In the genomic region with DNA sequence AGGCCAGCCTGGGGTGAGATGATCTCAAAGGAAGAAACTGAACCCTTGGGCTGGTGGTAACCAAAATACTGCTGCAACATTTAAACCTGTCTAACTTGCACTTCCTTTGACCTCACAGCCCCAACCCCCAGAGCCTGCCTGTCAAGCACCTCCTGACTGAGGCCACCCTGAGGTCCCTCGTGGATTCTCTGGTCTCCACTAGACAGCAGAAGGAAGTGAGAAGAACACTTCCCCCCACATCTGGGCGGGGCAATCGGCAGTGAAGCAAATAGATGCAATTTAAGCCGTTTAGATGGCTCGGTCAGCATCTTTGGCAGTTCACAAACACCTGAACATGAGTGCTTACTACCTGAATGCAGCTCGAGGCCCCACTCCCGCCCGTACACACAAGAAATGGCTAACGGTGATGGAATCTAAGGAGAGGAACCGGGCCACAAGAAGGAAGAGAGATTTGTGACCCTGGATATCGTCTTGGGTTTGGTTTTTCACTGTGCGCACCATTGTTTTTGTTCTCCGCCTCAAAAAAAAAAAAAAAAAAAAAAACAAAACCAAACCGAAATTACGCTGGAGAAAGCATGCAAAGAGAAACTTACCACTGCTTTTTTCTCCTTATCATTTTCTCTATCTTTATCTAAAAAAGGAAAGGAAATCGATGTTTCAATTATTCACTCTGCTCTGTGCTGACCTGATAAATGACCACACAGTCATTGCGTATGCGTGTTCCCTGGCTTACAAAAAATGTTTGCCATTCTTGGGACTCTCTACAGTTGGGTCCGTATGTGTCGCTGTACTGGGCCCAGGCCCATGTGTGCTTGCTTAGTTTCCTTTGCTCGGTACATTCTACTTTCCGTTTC, we compare ENCODE assay signal across 8 mouse cellular contexts. TPM values are rescaled to one million over a fixed set of nuclear protein-coding genes. Genes with fewer than 3 reads are reported as not detected.
DNase-seq lines count a peak whose midpoint lies in the region; ATAC-seq and TF ChIP-seq lines count a peak whose summit lies in the region.

No protein-coding gene starts in this region.

- no peaks in the 10 kb centered on the region for H3K27me3 ChIP-seq in MEL (ENCODE audit: control insufficient read depth in 1 of 2, insufficient read depth in 2 of 2, low read length in 2 of 2)
- H3K27me3 ChIP-seq in embryonic facial prominence, embryonic 12.5 days: no peaks in the 10 kb centered on the region
- H3K27me3 ChIP-seq in hindbrain, embryonic 10.5 days (ENCODE audit: insufficient read depth, poor library complexity, severe bottlenecking): no peaks in the 10 kb centered on the region
- H3K27me3 ChIP-seq in limb, embryonic 13.5 days: no peaks in the 10 kb centered on the region
- no peaks in the 10 kb centered on the region for H3K27me3 ChIP-seq in midbrain, embryonic 13.5 days
- no peaks in the 10 kb centered on the region for H3K27me3 ChIP-seq in thymus, adult 2 months (ENCODE audit: control insufficient read depth, insufficient read depth, low read length)

- peaks cover 7% of the 10 kb centered on the region for H3K79me2 ChIP-seq in MEL (ENCODE audit: control insufficient read depth, insufficient read depth, low read length, poor library complexity)

- no peak for TF ChIP-seq CTCF in MEL (IDR thresholded peaks at IDR 0.05 in 2 of 3, conservative IDR thresholded peaks at IDR 0.05 in 1 of 3; ENCODE audit: control insufficient read depth in 1 of 3, insufficient read depth in 1 of 3, low read depth in 2 of 3, low read length in 3 of 3, poor library complexity in 1 of 3, severe bottlenecking in 1 of 3)
- TF ChIP-seq CTCF in thymus, adult 2 months (IDR thresholded peaks at IDR 0.05; ENCODE audit: borderline replicate concordance, control insufficient read depth, extremely low read depth, insufficient read depth, low read length, poor library complexity): no peak

- peaks cover 10 to 37% of the 10 kb centered on the region in 2 experiments for H3K4me1 ChIP-seq in MEL (ENCODE audit: control insufficient read depth in 1 of 2, insufficient read depth in 2 of 2, low read length in 2 of 2)
- H3K4me1 ChIP-seq in embryonic facial prominence, embryonic 12.5 days: peaks cover 18% of the 10 kb centered on the region
- H3K4me1 ChIP-seq in hindbrain, embryonic 10.5 days (replicated peaks): peaks cover 35% of the 10 kb centered on the region
- H3K4me1 ChIP-seq in limb, embryonic 13.5 days: peaks cover 23% of the 10 kb centered on the region
- peaks cover 26% of the 10 kb centered on the region for H3K4me1 ChIP-seq in midbrain, embryonic 13.5 days (replicated peaks)
- H3K4me1 ChIP-seq in thymus, adult 2 months (replicated peaks; ENCODE audit: control insufficient read depth, insufficient read depth, low read length): peaks cover 21% of the 10 kb centered on the region

- H3K4me2 ChIP-seq in embryonic facial prominence, embryonic 12.5 days (replicated peaks): peak overlapping the region; percentile 81
- peak overlapping the region; percentile 83 for H3K4me2 ChIP-seq in limb, embryonic 13.5 days (replicated peaks)
- peak overlapping the region; percentile 90 for H3K4me2 ChIP-seq in midbrain, embryonic 13.5 days (replicated peaks)

- peak overlapping the region; percentile 90 to 94 for H3K4me3 ChIP-seq in MEL (ENCODE audit: control insufficient read depth in 1 of 2, insufficient read depth in 1 of 2, low read depth in 2 of 2, low read length in 2 of 2)
- H3K4me3 ChIP-seq in embryonic facial prominence, embryonic 12.5 days: peak overlapping the region; percentile 85
- peak overlapping the region; percentile 91 for H3K4me3 ChIP-seq in hindbrain, embryonic 10.5 days
- H3K4me3 ChIP-seq in limb, embryonic 13.5 days: peak overlapping the region; percentile 84
- H3K4me3 ChIP-seq in midbrain, embryonic 13.5 days (replicated peaks): peak overlapping the region; percentile 94
- peak overlapping the region; percentile 64 for H3K4me3 ChIP-seq in thymus, adult 2 months (ENCODE audit: control insufficient read depth, insufficient read depth, low read length)

- no peak for ATAC-seq in embryonic facial prominence, embryonic 12.5 days (ENCODE audit: insufficient number of reproducible peaks, insufficient read depth, low FRiP score, low TSS enrichment)
- no peak for ATAC-seq in limb, embryonic 13.5 days (ENCODE audit: low FRiP score, low read depth)
- no peak for ATAC-seq in midbrain, embryonic 13.5 days

- peak overlapping the region; percentile 91 for H3K9ac ChIP-seq in MEL (ENCODE audit: control insufficient read depth, low read depth, low read length, poor library complexity, severe bottlenecking)
- no peak overlapping the region for H3K9ac ChIP-seq in embryonic facial prominence, embryonic 12.5 days
- H3K9ac ChIP-seq in limb, embryonic 13.5 days: peak overlapping the region; percentile 83
- peak overlapping the region; percentile 94 for H3K9ac ChIP-seq in midbrain, embryonic 13.5 days (replicated peaks)

- peak; percentile 78 for DNase-seq in MEL (ENCODE audit: low read depth, low spot score)
- no peak for DNase-seq in hindbrain, embryonic 10.5 days (ENCODE audit: low spot score)
- peak; percentile 51 for DNase-seq in thymus, adult 2 months
- DNase-seq in right cerebral cortex, adult 2 months (ENCODE audit: low spot score in 2 of 2): no peak
- no peak for DNase-seq in left cerebral cortex, adult 11 months (ENCODE audit: low spot score)

- TF ChIP-seq RAD21 in MEL (IDR thresholded peaks at IDR 0.05; ENCODE audit: low read depth, low read length): no peak

- 67% methylated on average over 22 of the region's 22 CpGs for WGBS in embryonic facial prominence, embryonic 12.5 days
- 73% methylated on average over 22 of the region's 22 CpGs for WGBS in hindbrain, embryonic 10.5 days
- WGBS in limb, embryonic 13.5 days: 71% methylated on average over 22 of the region's 22 CpGs
- WGBS in midbrain, embryonic 13.5 days: 74% methylated on average over 22 of the region's 22 CpGs
- 12% methylated on average over 22 of the region's 22 CpGs for WGBS in thymus, adult 2 months

- peak overlapping the region; percentile 74 for H3K27ac ChIP-seq in MEL (ENCODE audit: control insufficient read depth, low read depth, low read length)
- H3K27ac ChIP-seq in embryonic facial prominence, embryonic 12.5 days: no peak overlapping the region
- peak overlapping the region; percentile 90; the same call in 1 of the 2 replicates for H3K27ac ChIP-seq in hindbrain, embryonic 10.5 days
- no peak overlapping the region for H3K27ac ChIP-seq in limb, embryonic 13.5 days
- no peak overlapping the region for H3K27ac ChIP-seq in midbrain, embryonic 13.5 days
- peak overlapping the region; percentile 74 for H3K27ac ChIP-seq in thymus, adult 2 months (ENCODE audit: control insufficient read depth, insufficient read depth, low read length)

- TF ChIP-seq POLR2A in MEL (IDR thresholded peaks at IDR 0.05; ENCODE audit: control insufficient read depth in 1 of 2, insufficient read depth in 1 of 2, low read depth in 1 of 2, low read length in 2 of 2, poor library complexity in 1 of 2): peak; percentile 40 to 41; a peak in 1 of 4 replicates
- peak; percentile 25; the same call in 1 of the 2 replicates for TF ChIP-seq POLR2A in thymus, adult 2 months (IDR thresholded peaks at IDR 0.05; ENCODE audit: control insufficient read depth, extremely low read depth, insufficient read depth, low read length, poor library complexity)

- H3K36me3 ChIP-seq in MEL (ENCODE audit: control insufficient read depth in 1 of 2, insufficient read depth in 2 of 2, low read length in 2 of 2): peaks cover 0 to 18% of the 10 kb centered on the region in 2 experiments; a peak in 2 of 4 replicates
- peaks cover 16% of the 10 kb centered on the region for H3K36me3 ChIP-seq in embryonic facial prominence, embryonic 12.5 days
- H3K36me3 ChIP-seq in hindbrain, embryonic 10.5 days: peaks cover 20% of the 10 kb centered on the region
- H3K36me3 ChIP-seq in limb, embryonic 13.5 days: peaks cover 20% of the 10 kb centered on the region
- peaks cover 38% of the 10 kb centered on the region for H3K36me3 ChIP-seq in midbrain, embryonic 13.5 days
- H3K36me3 ChIP-seq in thymus, adult 2 months (ENCODE audit: control insufficient read depth, insufficient read depth, low read length): no peaks in the 10 kb centered on the region

- no peaks in the 10 kb centered on the region for H3K9me3 ChIP-seq in MEL (replicated peaks; ENCODE audit: insufficient read depth, low read length)
- no peaks in the 10 kb centered on the region for H3K9me3 ChIP-seq in embryonic facial prominence, embryonic 12.5 days
- H3K9me3 ChIP-seq in hindbrain, embryonic 10.5 days: no peaks in the 10 kb centered on the region
- no peaks in the 10 kb centered on the region for H3K9me3 ChIP-seq in limb, embryonic 13.5 days
- no peaks in the 10 kb centered on the region for H3K9me3 ChIP-seq in midbrain, embryonic 13.5 days

- TF ChIP-seq EP300 in MEL (IDR thresholded peaks at IDR 0.05; ENCODE audit: low read depth in 1 of 2, low read length in 2 of 2): peak in 1 of 2 experiments; percentile 32; a peak in 1 of 4 replicates

RNA-seq across cellular contexts. Expression of gene Tk2, which starts 1.1 kb away (rescaled TPM):
- total RNA-seq in MEL (2012; rRNA removed): 17.6 and 18.6 TPM in 2 replicates
- 10 to 100 TPM in 1 of 2 experiments, not detected in 1; 26.8 TPM for polyA plus RNA-seq in MEL (2012; ENCODE audit: insufficient read depth in 1 of 2, insufficient read length in 2 of 2, low read depth in 1 of 2, low replicate concordance in 2 of 2, missing spikeins in 1 of 2)
- 23.7 and 24.4 TPM in 2 replicates for polyA plus RNA-seq in embryonic facial prominence, embryonic 12.5 days (2016; fragmentation: Nextera tagmentation; extraction: Ambion mirVana)
- polyA plus RNA-seq in hindbrain, embryonic 10.5 days (2016; fragmentation: Nextera tagmentation; extraction: Ambion mirVana): 28.3 and 31.7 TPM in 2 replicates
- 19.4 and 20.7 TPM in 2 replicates for polyA plus RNA-seq in limb, embryonic 13.5 days (2015; fragmentation: Nextera tagmentation; extraction: Ambion mirVana)
- polyA plus RNA-seq in midbrain, embryonic 13.5 days (2015; fragmentation: Nextera tagmentation; extraction: Ambion mirVana): 43.1 and 46.3 TPM in 2 replicates
- polyA plus RNA-seq in thymus, adult 2 months (2012; rRNA removed): 30.5 and 30.6 TPM in 2 replicates

RNA-seq across cellular contexts. Expression of gene Cklf, which starts 3.4 kb away (rescaled TPM):
- total RNA-seq in MEL (2012; rRNA removed): 26.9 and 30.1 TPM in 2 replicates
- 10 to 100 TPM in 1 of 2 experiments, not detected in 1; 27.1 TPM for polyA plus RNA-seq in MEL (2012; ENCODE audit: insufficient read depth in 1 of 2, insufficient read length in 2 of 2, low read depth in 1 of 2, low replicate concordance in 2 of 2, missing spikeins in 1 of 2)
- polyA plus RNA-seq in embryonic facial prominence, embryonic 12.5 days (2016; fragmentation: Nextera tagmentation; extraction: Ambion mirVana): 59.6 and 61.3 TPM in 2 replicates
- 35.8 and 36.7 TPM in 2 replicates for polyA plus RNA-seq in hindbrain, embryonic 10.5 days (2016; fragmentation: Nextera tagmentation; extraction: Ambion mirVana)
- polyA plus RNA-seq in limb, embryonic 13.5 days (2015; fragmentation: Nextera tagmentation; extraction: Ambion mirVana): 49.0 and 54.0 TPM in 2 replicates
- polyA plus RNA-seq in midbrain, embryonic 13.5 days (2015; fragmentation: Nextera tagmentation; extraction: Ambion mirVana): 34.4 and 36.5 TPM in 2 replicates
- 19.1 and 21.0 TPM in 2 replicates for polyA plus RNA-seq in thymus, adult 2 months (2012; rRNA removed)

RNA-seq across cellular contexts. Expression of gene Cmtm2a, which starts 45.7 kb away (rescaled TPM):
- total RNA-seq in MEL (2012; rRNA removed): not detected in 2 replicates
- polyA plus RNA-seq in MEL (2012; ENCODE audit: insufficient read depth in 1 of 2, insufficient read length in 2 of 2, low read depth in 1 of 2, low replicate concordance in 2 of 2, missing spikeins in 1 of 2): not detected
- polyA plus RNA-seq in embryonic facial prominence, embryonic 12.5 days (2016; fragmentation: Nextera tagmentation; extraction: Ambion mirVana): not detected in 2 replicates
- polyA plus RNA-seq in hindbrain, embryonic 10.5 days (2016; fragmentation: Nextera tagmentation; extraction: Ambion mirVana): not detected in 2 replicates
- not detected in 2 replicates for polyA plus RNA-seq in limb, embryonic 13.5 days (2015; fragmentation: Nextera tagmentation; extraction: Ambion mirVana)
- not detected in 2 replicates for polyA plus RNA-seq in midbrain, embryonic 13.5 days (2015; fragmentation: Nextera tagmentation; extraction: Ambion mirVana)
- polyA plus RNA-seq in thymus, adult 2 months (2012; rRNA removed): 0.12 TPM in 1 of 2 replicates, not detected in the other

Comparison
In these comparisons a context has a peak if more than half of its experiments do, and no peak if none do; other contexts are left out.
1. DNase-seq: peak in MEL (single experiment) and thymus, adult 2 months (single experiment); none in hindbrain, embryonic 10.5 days (single experiment), right cerebral cortex, adult 2 months (0 of 2) and left cerebral cortex, adult 11 months (single experiment).
2. H3K27ac ChIP-seq: peak in MEL (single experiment), hindbrain, embryonic 10.5 days (single experiment) and thymus, adult 2 months (single experiment); none in embryonic facial prominence, embryonic 12.5 days (single experiment), limb, embryonic 13.5 days (single experiment) and midbrain, embryonic 13.5 days (single experiment).
3. Peak in every context shown above with its lines, with median percentiles within 50 percentile points of each other: H3K4me3 ChIP-seq and H3K4me2 ChIP-seq.